Mouse (Mus musculus) thymus, postnatal 4 days (tissue): ENCODE results near the gene Ripor1.

ENCODE experiments used
- DNase-seq: peaks from one replicate; pipeline ENCODE4 v3.0.0; 2021

Ripor1 gene

DNA sequence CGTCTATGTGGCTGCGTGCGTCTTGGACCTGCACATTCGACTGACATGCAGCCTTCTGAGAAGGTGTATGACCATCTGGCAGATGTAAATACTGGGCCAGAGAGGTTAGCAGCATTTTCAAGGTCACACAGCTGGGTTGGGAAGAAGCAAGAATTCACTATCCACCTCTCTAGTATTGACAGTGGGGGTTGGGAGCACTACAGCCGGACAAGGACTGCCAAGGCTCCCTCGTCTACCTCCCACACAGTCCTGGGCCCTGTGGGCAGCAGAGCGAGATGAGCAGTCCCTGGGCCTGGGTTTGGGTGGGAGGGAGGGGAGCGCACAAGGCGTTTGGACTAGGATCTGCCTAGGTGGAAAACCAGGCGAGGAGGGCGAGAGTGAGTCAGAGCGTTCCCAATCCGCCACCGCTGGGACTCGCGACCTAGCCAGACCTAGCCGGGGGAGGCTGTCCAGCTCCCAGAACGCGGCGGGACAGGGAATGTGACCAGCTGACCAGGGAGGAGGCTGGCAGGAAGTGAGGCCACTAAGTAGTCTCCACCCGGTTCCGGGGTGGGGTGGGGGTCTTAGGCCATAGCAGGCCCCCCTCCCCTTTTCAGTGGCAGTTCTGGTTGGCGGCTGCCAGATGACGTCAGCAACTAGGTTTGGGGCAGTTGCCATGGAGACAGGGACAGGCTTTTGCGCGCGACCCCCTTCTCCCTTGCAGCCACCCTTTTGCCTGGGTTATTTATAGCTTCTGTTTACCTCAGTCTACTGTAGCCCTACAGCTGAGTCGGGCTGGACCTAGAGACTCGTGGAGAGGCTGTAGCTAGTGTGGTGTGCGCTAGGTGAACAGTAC is 1.4 kb downstream of the Ripor1 start:
- peak; percentile 89 for DNase-seq

DNA sequence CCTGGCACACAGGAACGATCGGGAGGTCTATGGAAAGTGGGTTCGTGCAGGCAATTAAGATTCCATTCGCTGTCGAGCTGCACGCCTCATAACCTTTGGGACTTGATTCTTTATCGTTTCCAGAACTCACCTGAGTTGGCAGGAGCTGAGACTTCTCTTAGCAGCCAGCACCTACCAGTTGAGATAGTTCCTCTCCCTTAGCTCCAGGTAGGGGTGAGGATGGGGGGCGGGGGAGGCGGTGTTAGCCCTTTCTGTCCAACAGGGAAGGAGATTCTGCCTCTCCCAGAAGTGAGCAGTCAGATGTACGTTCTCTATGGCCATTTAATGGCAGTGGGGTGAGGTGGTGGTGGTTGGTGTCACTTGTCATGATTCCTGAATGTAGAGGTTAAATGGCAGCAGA is 2.0 kb downstream of the Ripor1 start:
- peak; percentile 48 for DNase-seq

DNA sequence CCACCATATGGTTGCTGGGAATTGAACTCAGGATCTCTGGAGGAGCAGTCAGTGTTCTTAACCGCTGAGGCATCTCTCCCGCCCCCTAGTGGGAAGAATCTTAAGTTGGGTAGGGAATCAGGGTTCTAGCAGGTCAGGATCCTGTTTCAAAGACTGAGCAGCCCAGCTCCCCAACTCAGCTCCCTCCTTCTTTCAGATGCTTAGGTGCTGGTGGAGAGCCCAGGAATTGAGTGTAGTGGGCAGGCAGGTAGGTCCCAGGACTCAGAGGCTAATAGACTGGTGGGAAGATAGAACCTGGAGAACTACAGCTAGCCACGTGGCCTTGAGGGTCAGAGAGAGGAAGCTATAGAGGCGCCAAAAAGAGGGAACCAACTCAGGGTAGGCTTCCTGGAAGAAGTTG is 2.6 kb downstream of the Ripor1 start:
- DNase-seq = peak; percentile 75

DNA sequence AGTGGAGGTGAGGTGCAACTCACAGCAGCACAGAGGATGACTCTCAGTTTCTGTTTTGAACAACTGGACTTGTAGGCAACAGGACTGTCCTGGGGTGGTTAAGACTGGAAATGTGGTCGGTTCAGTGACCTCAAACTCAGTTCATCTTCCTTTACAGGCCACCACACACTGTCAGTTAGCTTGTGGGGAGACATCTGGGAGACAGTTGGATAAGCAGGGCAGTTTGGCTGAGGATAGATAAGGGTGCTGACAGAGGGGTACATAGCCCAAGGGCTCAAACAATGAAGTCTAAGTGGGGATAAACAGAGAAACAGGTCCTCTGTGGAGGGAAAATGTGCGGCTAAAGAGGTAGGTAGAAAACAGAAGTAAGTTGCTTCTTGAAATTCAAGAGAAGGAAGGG is 4.3 kb downstream of the Ripor1 start:
- peak; percentile 10 for DNase-seq

DNA sequence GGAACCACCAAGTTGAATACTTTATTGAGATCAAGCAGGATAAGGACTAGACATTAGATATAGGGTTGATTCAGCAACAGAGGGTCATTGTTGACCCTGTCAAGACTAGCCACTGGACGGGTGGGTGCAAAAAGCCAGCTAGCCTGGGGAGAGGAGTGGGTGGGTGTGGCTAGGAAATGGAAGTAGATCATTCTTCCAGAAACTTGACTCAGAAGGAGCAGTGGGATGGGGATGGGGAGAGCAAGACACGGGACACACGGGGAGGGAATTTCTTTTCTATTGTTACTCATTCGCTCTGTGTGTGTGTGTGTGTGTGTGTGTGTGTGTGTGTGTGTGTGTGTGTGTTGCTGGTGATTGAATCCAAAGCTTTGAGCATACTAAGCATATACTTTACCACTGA is 4.7 kb downstream of the Ripor1 start:
- DNase-seq = peak; percentile 7

DNA sequence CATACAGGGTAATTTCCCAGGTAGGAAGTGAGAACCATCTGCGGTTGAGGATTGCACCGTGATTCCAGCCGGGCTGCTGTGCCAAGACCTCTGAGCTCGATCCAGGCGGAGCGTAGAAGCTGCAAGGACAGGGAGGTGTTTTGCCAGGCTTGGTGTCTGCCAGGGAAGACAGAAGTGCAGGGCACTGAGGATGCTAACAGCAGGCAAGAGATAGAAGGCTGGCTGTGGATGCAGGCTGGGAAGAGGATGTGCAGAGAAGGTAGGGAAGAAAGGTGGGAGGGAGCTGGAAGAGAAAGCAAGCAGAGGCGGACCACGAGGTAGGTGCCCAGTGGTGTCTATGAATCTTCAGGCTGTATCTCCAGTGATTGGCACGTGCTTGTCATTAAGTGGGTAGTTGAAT is 6.8 kb downstream of the Ripor1 start:
- DNase-seq = peak; percentile 10

DNA sequence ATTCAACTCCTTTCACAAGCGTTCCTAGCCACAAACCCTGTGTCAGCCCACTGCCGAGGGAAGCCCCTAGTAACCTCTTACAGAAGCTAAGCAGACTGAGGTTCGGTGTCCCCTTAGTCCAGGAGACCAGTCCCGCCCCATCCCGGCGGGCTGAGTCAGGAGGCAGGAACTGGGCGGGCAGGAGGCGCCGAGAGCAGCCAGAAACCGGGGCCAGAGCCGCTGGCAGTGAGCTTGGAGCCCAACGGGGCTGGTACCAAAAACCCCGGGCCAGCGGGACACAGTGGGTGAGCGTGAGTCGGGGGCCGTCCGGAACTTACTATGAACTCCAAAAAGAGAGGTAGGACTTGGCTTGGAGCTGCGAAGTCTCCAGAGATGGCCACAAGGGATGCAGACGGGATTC is 8.0 kb downstream of the Ripor1 start:
- peak; percentile 52 for DNase-seq

DNA sequence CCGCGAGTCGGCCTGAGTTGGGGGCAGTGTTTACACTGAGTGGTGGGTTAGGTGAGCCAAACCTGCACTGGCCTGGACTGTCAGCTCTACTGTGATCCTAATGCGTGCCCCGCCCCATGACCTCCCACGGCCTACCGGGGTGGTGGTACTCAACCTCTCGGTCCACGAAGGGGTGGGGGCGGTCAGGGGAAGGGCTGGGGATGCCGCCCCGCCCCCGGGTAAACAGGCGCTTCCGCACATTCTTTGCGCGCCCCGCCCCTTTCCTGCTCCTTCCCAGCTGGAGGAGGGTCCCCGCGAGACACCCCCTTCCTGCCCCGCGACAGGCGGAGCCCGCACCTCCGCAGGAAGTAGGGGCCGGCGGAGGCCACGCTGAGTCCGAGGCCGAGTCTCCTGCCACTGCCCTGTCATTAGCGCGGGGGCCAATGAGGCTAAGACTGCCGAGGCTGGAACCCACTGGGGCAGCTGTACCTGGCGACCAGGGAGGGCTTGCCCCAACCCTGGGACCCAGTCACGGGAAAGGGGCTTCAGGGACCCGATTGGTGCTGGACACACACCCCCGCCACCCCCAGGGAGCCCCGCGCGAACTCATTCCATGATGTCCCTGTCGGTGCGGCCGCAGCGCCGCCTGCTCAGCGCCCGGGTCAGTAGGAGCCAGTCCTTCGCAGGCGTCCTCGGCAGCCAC is 8.9 kb downstream of the Ripor1 start:
- DNase-seq = peak; percentile 91

DNA sequence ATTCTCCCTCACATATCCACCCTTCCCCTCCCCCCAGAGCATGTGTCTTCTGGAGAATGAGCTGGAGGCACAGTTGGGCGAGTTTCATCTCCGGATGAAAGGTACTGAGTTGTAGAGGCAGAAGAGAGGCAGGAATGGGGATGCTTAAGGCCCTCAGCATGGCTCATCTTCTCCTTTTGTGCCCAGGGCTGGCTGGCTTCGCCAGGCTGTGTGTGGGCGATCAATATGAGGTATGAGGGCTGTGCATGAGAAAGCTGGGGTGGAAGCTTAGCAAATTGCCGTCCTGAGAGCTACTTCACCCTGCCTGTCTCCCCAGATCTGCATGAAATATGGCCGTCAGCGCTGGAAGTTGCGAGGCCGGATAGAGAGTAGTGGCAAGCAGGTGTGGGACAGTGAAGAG is 10.9 kb downstream of the Ripor1 start:
- peak; percentile 11 for DNase-seq

DNA sequence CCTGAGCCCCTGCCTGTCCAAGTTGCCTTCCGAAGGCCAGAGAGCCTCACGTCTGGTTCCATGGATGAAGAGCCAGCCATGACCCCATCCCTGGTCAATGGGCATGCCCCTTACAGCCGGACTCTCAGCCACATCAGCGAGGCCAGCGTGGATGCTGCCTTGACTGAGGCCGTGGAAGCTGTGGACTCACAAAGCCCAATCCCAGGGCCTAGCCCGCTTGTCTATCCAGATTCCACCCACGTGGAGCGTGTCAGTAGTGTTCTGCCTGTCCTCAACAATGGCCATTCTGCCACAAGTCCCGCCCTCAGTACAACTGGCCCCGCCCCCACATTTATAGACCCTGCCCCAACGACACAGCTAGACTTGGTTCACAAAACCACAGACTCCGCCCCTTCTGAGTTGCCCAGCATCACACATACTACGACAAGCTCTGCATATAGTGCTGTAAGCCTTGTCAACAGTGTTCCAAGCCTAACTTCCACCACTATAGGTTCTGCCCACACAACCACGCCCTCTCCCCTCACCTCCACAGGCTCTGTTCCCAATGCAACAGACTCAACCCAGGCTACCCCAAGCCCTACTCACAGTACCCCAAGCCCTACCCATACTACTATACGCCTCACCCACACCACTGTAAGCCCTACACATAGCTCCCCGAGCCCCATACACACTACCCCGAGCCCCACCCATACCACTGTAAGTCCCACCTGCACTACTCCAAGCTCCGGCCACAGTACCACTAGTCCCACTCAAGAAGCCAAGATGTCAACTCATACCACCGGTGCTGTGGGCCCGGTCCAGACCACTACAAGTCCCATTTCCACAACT is 12.6 kb downstream of the Ripor1 start:
- DNase-seq = peak; percentile 68

DNA sequence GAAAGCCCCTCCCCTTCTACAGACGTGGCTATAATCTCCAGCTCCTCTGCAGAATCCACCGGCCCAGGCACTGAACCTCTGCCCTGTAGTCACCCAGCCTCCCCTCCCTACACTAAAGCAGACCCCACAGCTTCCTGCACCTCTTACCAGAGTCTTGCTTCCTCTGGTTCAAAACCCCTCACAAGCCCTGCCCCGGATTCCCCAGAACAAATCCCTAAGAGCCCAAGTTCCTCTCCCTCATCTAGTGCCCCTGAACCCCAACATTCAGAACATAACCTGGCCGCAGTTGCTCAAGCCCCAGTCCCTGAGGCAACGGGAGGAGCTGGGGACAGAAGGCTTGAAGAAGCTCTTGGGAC is 13.2 kb downstream of the Ripor1 start:
- no peak for DNase-seq

DNA sequence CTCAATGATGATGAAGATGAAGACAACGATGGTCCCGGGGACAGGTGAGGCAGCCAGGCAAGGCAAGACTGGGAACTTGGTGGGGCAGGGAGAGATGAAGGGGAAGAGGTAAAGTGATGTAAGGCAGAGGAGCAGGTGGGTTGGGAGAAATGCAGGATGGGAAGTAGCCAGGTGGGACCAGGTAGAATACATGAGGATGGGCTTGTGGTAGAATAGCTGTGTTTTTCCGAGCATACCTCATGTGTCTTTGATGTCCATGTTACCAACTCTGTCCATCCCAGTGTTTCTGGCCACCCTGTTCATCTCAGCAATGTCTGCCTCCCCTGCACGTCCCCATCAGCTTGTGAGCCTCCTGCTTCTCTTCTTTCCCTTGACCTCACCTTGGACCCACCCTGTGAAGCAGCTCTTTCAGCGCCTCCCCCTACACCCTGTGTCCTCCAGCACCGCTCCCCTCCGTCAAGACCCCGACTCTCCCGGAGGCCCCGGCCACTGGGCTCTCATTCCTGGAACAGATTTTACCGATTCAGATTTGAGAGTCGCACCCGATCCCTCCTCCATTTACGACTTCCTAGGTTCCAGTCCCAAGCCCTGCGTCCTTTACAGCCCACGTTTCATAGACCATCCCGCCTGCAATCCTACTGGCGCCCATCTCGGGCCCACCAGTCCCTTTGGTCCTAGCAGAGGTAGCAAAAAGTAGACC is 14.0 kb downstream of the Ripor1 start:
- DNase-seq = no peak

DNA sequence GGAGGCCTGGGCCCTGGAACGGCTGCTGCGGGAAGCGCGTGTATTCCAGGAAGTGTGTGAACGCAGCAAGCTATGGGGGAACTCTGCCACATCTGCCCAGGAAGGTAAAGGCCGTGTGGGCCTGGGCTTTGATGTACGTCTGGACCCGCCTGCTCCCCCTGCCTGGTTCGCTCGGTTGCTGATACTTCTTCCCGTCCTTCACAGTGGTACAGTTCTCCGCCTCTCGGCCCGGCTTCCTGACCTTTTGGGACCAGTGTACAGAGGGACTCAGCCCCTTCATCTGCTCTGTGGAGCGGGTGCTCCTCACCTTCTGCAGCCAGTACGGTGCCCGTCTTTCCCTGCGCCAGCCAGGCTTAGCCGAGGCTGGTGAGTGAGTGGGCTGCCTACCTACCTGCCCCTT is 15.2 kb downstream of the Ripor1 start:
- DNase-seq = peak; percentile 42

DNA sequence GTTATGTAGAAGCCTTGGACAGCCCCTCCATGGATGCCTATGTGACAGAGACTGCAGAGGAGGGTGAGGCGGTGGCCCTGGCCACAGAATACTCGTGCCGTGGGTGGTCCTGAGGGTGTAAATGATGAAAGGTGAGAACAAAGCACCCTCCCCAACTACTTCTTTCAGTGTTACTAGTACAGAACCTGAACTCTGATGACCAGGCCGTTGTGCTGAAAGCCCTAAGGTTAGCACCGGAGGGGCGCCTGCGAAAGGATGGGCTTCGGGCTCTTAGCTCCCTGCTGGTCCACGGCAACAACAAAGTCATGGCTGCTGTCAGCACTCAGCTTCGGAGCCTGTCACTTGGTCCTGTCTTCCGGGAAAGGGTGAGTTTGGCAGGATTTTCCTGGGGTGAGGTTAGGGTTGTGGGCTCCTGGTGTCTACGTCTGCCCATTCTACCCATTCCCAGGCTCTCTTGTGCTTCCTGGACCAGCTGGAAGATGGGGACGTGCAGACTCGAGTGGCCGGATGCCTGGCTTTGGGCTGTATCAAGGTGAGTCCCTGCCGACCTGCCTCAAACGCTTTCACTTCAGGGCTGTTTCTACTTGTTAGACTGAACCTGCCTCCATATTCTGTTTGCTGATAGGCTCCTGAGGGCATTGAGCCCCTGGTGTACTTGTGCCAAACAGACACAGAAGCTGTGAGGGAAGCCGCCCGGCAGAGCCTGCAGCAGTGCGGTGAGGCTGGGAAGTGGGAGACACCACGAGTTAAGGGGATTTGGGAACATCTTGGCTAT is 16.1 kb downstream of the Ripor1 start:
- DNase-seq = peak; percentile 52

DNA sequence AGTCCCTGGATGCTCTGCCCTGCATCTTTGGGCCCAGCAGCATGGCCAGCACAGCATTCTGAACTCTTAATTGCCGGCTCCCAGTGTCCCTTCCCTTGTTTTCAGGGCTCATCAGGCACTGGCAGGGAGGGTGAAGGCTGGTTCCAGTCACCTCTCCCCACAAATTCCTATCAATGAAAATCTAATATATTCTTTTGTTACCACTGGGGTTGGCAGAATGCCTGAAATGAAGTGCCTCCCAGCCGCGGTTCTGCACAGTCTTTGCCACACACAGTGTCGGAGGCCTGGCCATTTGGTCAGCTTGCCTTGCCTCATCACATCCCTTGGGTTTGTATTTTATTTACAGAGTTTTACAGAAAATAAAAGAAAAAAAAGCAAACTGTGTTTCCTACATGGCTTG is 16.8 kb downstream of the Ripor1 start:
- peak; percentile 52 for DNase-seq

DNA sequence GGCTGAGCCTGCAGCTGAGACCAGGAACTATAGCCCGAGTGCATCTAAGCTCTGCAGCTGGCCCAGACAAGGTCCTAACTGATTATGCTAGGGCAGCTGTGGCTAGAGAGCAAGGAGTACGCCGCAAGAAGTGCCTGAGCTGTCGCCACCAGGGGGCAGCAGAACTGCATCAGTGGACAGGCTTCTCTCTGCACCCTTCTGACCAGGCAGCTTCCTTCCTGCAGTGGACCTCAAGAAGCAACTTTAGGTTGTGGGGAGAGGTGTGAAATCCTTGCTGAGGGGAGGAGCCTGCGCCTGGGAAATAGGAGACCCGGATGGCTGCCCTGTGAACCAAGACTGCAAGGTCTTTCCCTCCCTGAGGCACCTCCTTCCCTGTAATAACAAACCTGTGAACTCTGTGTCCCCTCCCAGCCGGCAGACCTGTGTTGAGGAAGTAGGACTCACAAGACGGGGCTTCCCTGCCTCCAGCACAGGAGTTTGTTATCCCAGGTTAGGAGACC is 17.4 kb downstream of the Ripor1 start:
- peak; percentile 99 for DNase-seq

DNA sequence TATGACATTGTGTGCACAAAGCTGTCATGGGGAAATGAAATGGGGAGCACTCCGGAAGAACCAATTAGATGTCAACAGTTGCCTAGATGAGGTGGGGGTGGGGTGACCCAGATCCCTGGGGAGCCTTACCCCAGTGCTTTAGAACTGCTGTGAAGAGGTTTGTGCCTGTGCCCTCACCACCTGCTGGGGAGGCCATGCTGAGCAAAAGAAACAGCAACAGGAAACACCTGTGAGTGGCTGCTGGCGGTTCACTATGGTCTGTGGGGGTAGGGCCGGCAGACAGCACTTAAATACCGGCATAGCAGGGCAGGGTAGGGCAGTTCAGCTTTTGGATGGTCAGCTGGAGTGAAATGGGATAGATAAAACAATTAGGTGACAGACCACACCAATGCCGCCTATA is 18.1 kb downstream of the Ripor1 start:
- DNase-seq = peak; percentile 86

DNA sequence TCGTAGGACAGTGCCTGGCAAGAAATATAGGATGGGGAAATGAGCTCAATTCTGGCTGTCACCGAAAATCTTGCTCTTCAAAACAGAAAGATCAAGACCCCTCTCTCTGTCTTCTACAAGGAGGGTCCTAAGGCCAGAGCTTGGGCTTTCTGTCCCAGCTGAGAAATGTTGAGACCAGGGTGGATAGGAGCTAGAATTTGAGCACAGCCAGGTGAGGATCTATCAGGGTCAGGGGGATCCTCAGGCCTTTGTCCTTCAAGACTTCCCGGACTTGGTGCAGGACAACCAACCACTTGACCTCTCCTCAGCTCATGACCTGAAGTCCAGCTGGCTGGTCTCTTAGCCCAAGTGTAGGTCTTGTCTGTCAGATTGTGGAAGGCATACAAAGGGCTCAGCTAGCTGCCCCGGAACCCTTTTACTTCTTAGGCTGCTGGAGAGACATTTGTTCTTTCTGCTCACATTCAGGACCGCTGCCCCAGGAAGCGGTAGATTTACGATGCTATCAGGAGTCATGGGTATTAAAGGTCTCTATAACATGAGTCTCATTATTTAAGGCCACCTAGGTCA is 18.7 kb downstream of the Ripor1 start:
- peak; percentile 59 for DNase-seq

DNA sequence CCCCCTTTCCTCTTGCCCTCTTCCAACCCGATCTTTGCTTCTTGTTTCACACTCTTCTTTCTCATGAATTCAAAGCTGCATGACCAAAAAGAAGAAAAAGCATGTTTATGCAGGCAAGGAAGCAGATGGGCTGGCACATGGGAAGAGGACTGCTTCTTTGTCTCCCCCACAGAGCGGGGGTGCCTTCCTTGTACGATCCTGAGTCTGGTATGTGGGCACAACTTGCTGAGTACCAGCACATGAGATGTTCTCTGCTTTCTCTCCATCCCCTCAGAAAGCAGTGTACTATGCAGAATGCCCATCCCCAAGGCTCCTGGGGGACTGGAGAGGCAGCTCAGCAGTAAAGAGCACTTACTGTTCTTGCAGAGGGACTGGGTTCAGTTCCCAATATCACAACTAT is 19.3 kb downstream of the Ripor1 start:
- peak; percentile 70 for DNase-seq

DNA sequence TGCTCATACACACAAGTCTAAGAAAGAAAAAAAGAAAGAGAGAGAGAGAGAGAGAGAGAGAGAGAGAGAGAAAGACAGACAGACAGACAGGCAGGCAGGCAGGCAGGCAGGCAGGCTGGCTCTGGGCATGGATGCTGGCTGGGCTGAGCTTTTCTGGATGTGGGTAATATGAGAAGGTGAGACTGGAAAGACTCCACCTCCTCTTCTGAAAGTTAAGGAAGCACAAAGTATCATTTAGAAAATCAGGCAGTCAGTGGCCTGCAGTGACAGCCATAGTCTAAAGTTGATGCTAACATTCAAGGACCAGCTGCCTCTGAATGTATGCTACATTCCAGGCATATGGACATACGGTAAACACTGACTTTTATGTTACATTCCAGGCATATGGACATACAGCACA is 19.8 kb downstream of the Ripor1 start:
- peak; percentile 60 for DNase-seq

DNA sequence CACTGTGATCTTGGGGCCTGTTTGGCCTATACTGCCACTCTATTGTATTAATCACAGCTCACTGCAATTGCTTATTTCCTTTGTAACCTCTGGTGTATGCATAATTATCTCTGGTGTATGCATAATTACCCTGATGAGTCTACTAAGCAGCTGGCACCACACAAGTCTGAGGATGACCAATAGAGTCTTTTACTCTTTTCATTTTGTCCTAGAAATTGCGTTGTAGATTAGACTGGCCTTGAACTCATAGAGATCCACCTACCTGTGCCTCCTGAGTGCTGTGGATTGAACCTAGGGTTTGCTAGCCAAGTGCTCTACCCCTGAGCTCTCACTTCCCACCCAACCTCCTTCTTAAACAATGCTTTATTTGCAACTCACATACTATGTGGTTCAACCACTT is 21.0 kb downstream of the Ripor1 start:
- peak; percentile 12 for DNase-seq

DNA sequence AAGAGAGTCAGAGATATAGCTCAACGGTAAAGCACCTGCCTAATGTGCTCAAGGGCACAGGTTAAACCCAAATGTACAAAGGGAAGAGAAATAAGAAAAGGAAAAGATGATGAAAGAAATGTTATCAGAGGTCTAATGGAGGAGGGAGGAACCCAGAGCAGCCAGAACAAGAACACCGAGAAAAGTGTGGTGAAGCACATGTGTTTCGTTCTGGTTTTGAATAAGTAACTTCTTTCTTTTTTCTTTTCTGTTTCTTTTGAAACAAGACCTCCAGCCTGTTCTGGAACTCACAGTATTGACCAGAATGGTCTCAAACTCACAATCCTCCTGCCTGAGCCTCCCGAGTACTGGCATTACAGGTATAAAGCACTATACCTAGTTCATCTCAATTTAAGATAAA is 24.3 kb downstream of the Ripor1 start:
- peak; percentile 16 for DNase-seq
